Mouse (Mus musculus) Patski (cell line): Measurements from ENCODE around the gene Mcf2l. TPM values are rescaled to one million over a fixed set of nuclear protein-coding genes. Genes with fewer than 3 reads are reported as not detected.

ENCODE experiments used
- ATAC-seq: fragments of 100-300 bp; one replicate; pipeline ENCODE4 v1.8.0; 2021
- CTCF ChIA-PET: fragments of 350-600 bp; sonication (Branson Sonifier 250); formaldehyde crosslinking; loops from one replicate; lab custom pipeline; 2022; ENCODE audit warnings: inconsistent platforms; lab: Charles Lee
- POLR2A ChIA-PET: fragments of 350-600 bp; sonication (Branson Sonifier 250); formaldehyde crosslinking; loops from one replicate; lab custom pipeline; 2022; ENCODE audit warnings: antibody characterized with exemption, inconsistent platforms; lab: Charles Lee
- DNase-seq: peaks from one replicate; pipeline ENCODE4 v3.0.0-alpha.2; 2011; ENCODE audit warnings: low read depth, low spot score
- H3K27me3 ChIP-seq: fragments of 371-371 bp; one replicate; pipeline ENCODE4 v1.5.1; 2021
- CTCF ChIP-seq: fragments of 100-300 bp; IDR thresholded peaks from one replicate; pipeline ENCODE4 v1.5.1; 2021
- in situ Hi-C: fragments of 300-500 bp; cut with MboI; formaldehyde crosslinking; loops from 3 replicates; pipeline ENCODE4 v1.11.1; 2018; ENCODE audit warnings: low pct_unique_long_range_greater_than_20kb, mixed read lengths
- polyA plus RNA-seq: library from polyadenylated mRNA; unstranded; gene quantifications from one replicate; pipeline ENCODE4 v1.2.3, GENCODE M21; 2021

Gene Mcf2l
- polyA plus RNA-seq, 1 experiment from 2014 or later: 6.8 TPM

DNA sequence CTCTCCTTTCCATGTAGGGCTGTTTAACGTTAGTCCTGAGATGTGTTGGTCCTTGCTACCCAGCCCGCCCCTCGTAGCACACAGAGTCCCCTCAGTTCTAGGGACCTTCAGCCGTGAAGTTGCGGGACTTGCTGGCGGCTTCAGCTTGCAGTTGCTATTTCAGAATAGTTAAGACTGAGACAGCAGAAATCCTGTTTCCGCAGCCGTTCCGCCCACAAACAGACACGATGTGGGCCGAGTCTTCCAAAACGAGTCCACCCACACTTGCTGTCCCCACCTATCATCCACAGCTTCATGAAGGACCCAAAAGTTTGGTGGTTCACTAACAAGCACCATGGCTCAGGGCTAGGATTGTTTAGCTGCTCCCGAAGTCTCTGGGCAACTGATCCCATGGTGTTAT is 111.7 kb downstream of the Mcf2l start:
- POLR2A ChIA-PET: no interaction called here
- no peak for TF ChIP-seq CTCF
- H3K27me3 ChIP-seq: no peaks in the 10 kb centered on the region
- ATAC-seq (no peak), DNase-seq (no peak)
- in situ Hi-C loops: loop anchor here (10.0 kb wide), 1 partner anchor 120 kb away; the partner anchor contains the start of genes Cul4a and Pcid2
- CTCF ChIA-PET: interaction anchor here (0.7 to 1.1 kb wide), 2 partner anchors 10 to 19 kb away, joined by 3 to 4 read pairs; no protein-coding TSS in a partner anchor

DNA sequence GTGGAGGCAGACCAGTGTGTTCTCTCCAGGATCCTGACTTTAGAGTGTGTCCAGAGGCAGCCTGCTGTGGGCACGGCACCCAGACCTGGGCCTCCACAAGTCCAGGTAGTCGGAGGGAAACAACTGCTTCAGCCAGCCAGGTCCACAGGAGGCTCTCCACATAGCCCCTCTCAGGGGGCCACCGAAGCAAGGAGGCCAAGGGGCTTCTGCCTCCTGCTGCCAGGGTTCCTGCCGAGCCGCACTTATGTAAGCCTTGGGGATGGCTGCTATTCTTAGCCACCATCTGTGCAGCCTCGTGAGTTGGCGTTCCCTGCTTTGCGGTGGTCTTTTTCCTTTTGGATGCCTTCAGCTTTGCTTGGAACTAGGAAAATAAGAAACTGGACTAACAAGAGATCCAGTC is 114.0 kb downstream of the Mcf2l start:
- in situ Hi-C loops: loop anchor here (10.0 kb wide), 1 partner anchor 117 kb away; the partner anchor contains the start of genes Cul4a and Pcid2
- no peaks in the 10 kb centered on the region for H3K27me3 ChIP-seq
- POLR2A ChIA-PET: no interaction called here
- DNase-seq (no peak), ATAC-seq (no peak)
- no peak for TF ChIP-seq CTCF
- CTCF ChIA-PET: interaction anchor here (1.5 kb wide), 1 partner anchor 9 kb away, joined by 5 read pairs; no protein-coding TSS in a partner anchor

DNA sequence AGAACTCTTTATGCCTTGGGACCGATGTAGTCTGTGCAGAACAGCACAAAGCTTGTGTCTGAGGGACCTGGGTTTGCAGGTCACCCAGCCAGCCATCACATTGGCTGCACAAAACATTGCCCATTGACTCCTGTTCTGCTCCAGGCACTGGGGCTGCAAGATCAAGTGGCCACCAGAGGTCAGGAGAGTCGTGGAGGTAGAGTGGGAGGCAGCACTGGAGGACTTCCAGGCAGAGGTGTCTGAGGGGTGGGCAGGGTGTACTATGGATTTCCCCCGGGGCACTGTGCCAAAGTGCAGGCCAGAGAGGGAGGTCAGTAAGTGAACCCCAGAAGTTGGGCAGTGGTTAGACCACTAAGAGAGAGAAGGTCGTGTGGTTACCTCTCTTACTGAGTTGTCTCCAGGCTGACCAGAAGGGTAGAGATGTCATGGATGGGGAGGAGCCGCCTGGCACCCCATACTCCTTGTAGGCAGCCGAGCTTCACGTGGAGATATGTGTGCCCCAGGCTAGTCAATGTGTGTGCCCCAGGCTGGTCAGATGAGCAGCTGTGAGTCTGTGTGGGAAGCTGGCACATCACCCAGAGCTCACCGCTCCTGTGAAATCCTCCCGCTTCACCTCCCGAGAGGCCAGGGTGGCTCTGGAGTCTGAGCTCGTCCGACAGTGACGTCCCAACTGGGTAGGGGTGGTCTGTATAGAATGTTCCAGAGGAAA is 115.3 kb downstream of the Mcf2l start:
- H3K27me3 ChIP-seq: no peaks in the 10 kb centered on the region
- ChIA-PET CTCF (no interaction called here), POLR2A (no interaction called here)
- no peak for TF ChIP-seq CTCF
- DNase-seq (no peak), ATAC-seq (no peak)
- in situ Hi-C loops: loop anchor here (10.0 kb wide), 1 partner anchor 116 kb away; the partner anchor contains the start of genes Cul4a and Pcid2

GRCm38 (mm10) chr8:12991411-12991810 is 117.8 kb downstream of the Mcf2l start:
- DNase-seq (no peak), ATAC-seq (no peak)
- POLR2A ChIA-PET: no interaction called here
- no peak for TF ChIP-seq CTCF
- in situ Hi-C loops: no loop called here
- no peaks in the 10 kb centered on the region for H3K27me3 ChIP-seq
- CTCF ChIA-PET: interaction anchor here (1.7 kb wide), 1 partner anchor 13 kb away, joined by 3 read pairs; no protein-coding TSS in a partner anchor

GRCm38 (mm10) chr8:12994468-12994867 is 120.9 kb downstream of the Mcf2l start:
- in situ Hi-C loops: no loop called here
- ChIA-PET CTCF (interaction anchor here (1.1 to 1.6 kb wide), 2 partner anchors 9 to 88 kb away, joined by 3 to 4 read pairs; no protein-coding TSS in a partner anchor), POLR2A (no interaction called here)
- no peak for TF ChIP-seq CTCF
- H3K27me3 ChIP-seq: no peaks in the 10 kb centered on the region
- ATAC-seq (no peak), DNase-seq (no peak)

DNA sequence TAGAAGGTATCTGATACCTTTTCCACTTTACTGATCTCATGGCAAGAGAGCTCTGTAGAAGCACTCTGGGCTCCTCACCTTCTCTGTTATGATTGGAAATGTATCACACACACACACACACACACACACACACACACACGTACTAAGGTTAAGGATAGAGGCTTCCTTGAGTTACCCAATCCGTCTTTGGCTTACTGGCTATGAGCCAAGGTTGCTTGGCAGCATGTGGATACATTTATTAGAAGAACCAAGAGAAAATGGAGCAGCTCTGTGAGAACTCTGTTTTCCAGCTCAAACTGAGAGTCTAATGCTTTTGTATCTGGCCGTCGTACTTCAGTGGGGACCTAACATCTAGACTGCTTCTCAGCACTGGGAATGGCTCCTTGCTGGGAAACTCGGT is 121.9 kb downstream of the Mcf2l start:
- no peak for DNase-seq
- in situ Hi-C loops: no loop called here
- H3K27me3 ChIP-seq: no peaks in the 10 kb centered on the region
- ChIA-PET CTCF (interaction anchor here (1.1 to 1.6 kb wide), 2 partner anchors 10 to 87 kb away, joined by 3 to 4 read pairs; no protein-coding TSS in a partner anchor), POLR2A (interaction anchor here (0.6 kb wide), 1 partner anchor 135 kb away, joined by 3 read pairs; no protein-coding TSS in a partner anchor)
- TF ChIP-seq CTCF: no peak
- no peak for ATAC-seq

DNA sequence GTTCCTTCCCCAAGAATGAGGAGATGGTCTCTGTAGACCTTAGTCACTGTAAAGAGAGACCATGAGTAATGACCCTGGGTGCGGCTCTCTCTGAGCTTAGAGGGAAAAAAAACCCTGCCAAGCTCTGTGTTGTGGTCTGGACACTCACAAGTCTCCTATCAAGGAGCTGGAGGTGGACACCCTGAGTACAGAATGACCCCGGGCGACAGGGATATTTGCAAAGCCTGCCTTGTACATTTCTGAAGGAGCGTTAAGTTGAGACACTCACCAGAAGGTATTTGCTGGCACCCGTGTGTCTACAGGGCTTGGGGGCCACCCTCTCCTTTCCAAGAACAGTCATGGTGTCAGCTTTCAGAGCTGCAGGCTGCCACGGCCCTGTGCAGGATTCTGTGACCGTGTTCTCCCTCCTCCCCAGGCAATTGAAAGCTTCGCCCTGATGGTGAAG is 123.2 kb downstream of the Mcf2l start:
- CTCF ChIA-PET: interaction anchor here (1.0 kb wide), 1 partner anchor 19 kb away, joined by 3 read pairs; no protein-coding TSS in a partner anchor
- peak; percentile 60 for ATAC-seq
- in situ Hi-C loops: no loop called here
- POLR2A ChIA-PET: no interaction called here
- no peak for TF ChIP-seq CTCF
- DNase-seq: no peak
- no peaks in the 10 kb centered on the region for H3K27me3 ChIP-seq

DNA sequence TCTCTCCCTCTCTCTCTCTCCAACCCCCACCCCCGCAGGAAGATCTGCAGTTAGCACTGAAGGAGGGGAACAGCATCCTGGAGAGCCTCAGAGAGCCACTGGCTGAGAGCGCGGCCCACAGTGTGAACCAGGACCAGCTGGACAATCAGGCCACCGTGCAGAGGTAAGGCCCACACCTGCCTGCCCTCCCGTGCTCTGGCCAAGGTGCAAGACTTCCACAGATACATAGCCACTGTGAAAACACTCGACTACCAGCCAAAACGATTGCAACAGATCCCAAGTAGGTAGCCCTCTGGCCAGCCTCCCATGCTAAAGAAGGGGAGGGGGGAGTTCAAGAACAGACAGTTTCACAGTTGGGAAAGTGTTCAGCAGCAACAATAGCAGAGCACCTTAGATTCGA is 124.7 kb downstream of the Mcf2l start:
- no peak for TF ChIP-seq CTCF
- CTCF ChIA-PET: no interaction called here
- DNase-seq (no peak), ATAC-seq (no peak)
- no peaks in the 10 kb centered on the region for H3K27me3 ChIP-seq
- in situ Hi-C loops: no loop called here
- POLR2A ChIA-PET: no interaction called here

- in situ Hi-C loops: no loop called here
- no peak for ATAC-seq
- H3K27me3 ChIP-seq: no peaks in the 10 kb centered on the region
- ChIA-PET CTCF (no interaction called here), POLR2A (no interaction called here)
- no peak for DNase-seq
- TF ChIP-seq CTCF: no peak
Measured at GRCm38 (mm10) chr8:12999793-13000192, 126.2 kb downstream of the Mcf2l start.

DNA sequence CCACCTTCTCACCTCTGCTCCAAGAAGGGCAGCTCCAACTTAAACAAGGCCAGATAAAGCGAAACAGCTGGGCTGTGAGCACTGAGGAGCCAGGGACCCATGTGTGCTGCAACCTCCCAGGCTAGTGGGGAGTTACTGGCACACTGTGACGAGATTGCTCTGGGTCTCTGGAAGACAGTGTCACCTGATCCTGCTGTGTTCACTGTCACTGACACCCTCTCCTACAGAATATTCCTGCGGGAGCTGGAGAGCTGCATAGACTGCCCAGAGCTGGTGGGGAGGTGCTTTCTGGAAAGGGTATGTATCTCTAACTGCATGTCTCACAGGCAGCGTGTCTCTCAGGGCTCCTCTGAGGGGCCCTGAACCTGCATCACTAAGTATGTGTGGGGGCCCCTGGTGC is 133.9 kb downstream of the Mcf2l start:
- no peak for TF ChIP-seq CTCF

DNA sequence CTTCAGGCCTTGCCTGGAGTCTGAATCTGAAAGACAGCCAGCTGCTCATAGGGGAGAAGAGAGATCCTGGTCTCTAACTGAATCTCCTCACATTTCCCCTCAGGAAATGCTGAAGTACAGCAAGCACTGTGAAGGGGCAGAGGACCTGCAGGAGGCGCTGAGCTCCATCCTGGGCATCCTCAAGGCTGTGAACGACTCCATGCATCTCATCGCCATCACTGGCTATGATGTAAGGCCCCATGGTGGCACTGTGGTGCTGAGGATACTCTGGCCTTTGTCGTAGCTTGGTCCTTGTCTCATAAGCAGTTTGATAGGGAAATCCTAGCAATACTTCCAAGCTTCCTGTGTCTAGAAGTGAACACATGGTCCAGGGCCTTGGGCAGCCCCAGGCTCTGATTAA is 136.7 kb downstream of the Mcf2l start:
- no peak for DNase-seq
- no peaks in the 10 kb centered on the region for H3K27me3 ChIP-seq
- in situ Hi-C loops: no loop called here
- no peak for TF ChIP-seq CTCF
- POLR2A ChIA-PET: no interaction called here
- ATAC-seq: no peak
- CTCF ChIA-PET: no interaction called here

More for the DNA sequence above, 133.9 kb downstream of the Mcf2l start:
- in situ Hi-C loops: no loop called here
- H3K27me3 ChIP-seq: no peaks in the 10 kb centered on the region
- no peak for DNase-seq
- no peak for ATAC-seq
- CTCF ChIA-PET: no interaction called here
- POLR2A ChIA-PET: no interaction called here
